ENCODE assay signal across 13 mouse cellular contexts in the genomic region with DNA sequence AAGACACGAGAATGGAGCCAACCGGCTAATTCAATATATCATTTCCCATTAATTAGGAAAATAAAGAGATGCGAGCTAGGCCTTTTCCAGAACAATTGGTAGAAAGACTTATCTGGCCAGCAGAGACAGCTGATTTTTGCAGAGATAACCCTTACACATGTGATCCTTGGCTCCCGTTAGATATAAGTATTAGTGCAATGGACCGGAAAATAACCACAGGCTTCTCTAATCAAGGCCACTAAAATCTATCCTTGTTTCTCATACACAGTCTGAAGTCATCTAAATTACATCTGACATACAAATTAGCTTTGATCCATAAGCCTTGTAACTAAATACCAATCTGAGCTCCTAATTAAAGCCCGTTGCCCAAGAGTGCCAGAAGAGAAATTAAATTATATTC.
"Had no signal": no experiment of that assay in that cellular context is flagged by ENCODE, and none has a peak within 500 bp of the region (broad histone marks: within the 10 kb centered on the region; RNA-seq: fewer than 3 reads in every experiment).

No protein-coding gene starts in this region.

- DNase-seq: kidney, postnatal 10 days; kidney, postnatal 4 days; left cerebral cortex, postnatal 4 days; lung, adult 18-20 months; right cerebral cortex, postnatal 4 days; spleen, adult 18-20 months; thymus, adult 2 months; thymus, postnatal 25 days had no signal

- ATAC-seq: midbrain, embryonic 13.5 days had no signal

- H3K4me3 ChIP-seq: layer of hippocampus, adult 2 months; limb, embryonic 13.5 days; midbrain, embryonic 13.5 days; stomach, embryonic 15.5 days had no signal

- H3K4me2 ChIP-seq: limb, embryonic 13.5 days; midbrain, embryonic 13.5 days; stomach, embryonic 15.5 days had no signal

- H3K4me1 ChIP-seq: midbrain, embryonic 13.5 days; stomach, embryonic 15.5 days had no signal

- H3K36me3 ChIP-seq: limb, embryonic 13.5 days; midbrain, embryonic 13.5 days; stomach, embryonic 15.5 days had no signal

- H3K27me3 ChIP-seq: limb, embryonic 13.5 days; midbrain, embryonic 13.5 days; stomach, embryonic 15.5 days had no signal

- H3K27ac ChIP-seq: layer of hippocampus, adult 2 months; limb, embryonic 13.5 days; liver, embryonic 14.5 days; midbrain, embryonic 13.5 days; stomach, embryonic 15.5 days had no signal

- H3K9ac ChIP-seq: limb, embryonic 13.5 days; liver, embryonic 14.5 days; midbrain, embryonic 13.5 days; stomach, embryonic 15.5 days had no signal

- H3K9me3 ChIP-seq: limb, embryonic 13.5 days; midbrain, embryonic 13.5 days; stomach, embryonic 15.5 days had no signal
